Mouse (Mus musculus): ENCODE results near the gene Nudt14.

- no peak for TF ChIP-seq CTCF (IDR thresholded peaks at IDR 0.05; ENCODE audit: low read depth)
- TF ChIP-seq EP300 (IDR thresholded peaks at IDR 0.05; ENCODE audit: low read depth) = no peak
Observed at GRCm38 (mm10) chr12:112928401-112929241, 13.3 kb downstream of the Nudt14 start.
